Mouse (Mus musculus) G1E-ER4 (cell line): ENCODE results near the gene Traf1. TPM values are rescaled to one million over a fixed set of nuclear protein-coding genes. Genes with fewer than 3 reads are reported as not detected.

ENCODE experiments used
- GATA1 ChIP-seq: IDR thresholded peaks from one replicate; pipeline ENCODE4 v1.8.0; 2012; ENCODE audit warnings: low read length, inconsistent platforms
- polyA plus RNA-seq: library from polyadenylated mRNA; stranded (reverse); fragments of >175 nt; gene quantifications from 2 replicates; pipeline ENCODE4 v1.2.3, GENCODE M21; 2012

The Traf1 gene
- polyA plus RNA-seq, 1 experiment, result not detected

DNA sequence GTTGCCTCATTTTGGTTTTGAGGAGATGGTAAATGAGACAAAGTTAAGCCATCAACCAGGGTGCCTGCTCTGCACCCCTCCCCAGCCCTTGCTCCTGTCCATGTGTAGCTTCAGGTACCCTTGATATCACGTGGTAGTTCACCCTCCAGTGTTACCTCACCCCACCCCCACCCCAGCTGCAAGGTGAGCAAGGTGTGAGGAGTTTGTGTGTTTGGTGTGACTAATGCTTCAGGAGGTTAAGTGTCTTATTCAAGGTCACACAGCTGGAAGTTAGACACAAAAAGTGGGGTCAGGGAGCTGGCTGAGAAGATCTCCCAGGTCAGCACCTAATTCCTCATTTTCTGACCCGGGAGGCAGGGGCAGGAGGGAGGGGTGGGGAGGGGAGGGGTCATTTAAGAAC lies 38.8 kb downstream of the Traf1 start:
- TF ChIP-seq GATA1, result no peak

DNA sequence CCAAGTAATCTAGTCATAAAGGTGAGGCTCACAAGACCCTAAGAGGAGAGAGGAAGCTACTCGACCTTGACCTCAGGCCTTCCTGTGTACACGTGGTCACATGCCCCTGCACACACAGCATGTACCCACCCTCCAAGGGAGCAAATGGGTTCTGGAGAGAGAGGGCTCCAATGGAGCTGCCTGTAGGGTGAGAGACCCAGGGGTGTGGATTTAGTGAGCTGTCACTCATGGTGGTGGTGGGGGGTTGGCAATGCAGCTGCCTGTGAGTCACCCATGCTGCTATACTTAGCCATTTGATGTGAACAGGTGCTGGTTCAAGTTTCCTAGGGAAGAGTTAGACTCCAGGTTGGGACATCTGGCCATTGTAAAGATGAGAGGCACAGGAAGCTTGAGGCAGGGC lies 41.4 kb downstream of the Traf1 start:
- no peak for TF ChIP-seq GATA1

DNA sequence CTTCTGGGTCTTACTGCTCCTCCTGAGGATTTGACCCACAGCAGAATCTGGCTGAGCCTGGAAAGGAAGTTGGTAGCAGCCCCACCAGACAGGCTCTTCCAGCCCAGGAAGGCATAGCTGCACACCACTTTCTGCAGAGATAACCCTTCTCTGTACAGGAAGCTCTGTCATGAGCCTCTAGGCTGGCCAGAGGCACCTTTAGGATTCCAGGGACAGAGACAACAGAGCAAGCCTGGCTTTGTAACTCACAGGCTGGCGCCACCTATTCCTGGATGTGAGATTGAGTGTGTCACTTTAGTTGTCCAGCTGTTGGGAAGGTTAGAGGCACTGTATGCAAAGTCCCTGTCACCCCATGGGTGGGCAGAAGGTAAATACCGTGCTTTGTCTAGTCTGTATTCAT lies 46.5 kb downstream of the Traf1 start:
- no peak for TF ChIP-seq GATA1

DNA sequence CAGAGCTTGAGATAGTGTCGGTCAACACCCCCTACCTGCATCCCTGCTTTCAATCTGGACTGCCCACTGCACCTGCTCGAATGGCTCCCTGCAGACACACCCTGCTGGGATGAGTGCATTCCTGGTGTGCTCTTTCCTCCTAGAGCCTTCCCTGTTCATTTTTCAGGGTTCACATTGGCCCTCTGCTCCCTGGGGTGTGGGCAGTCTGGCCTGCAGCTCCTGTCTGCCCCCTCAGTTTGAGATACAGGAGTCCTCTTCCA lies 46.8 kb downstream of the Traf1 start:
- TF ChIP-seq GATA1, result no peak

DNA sequence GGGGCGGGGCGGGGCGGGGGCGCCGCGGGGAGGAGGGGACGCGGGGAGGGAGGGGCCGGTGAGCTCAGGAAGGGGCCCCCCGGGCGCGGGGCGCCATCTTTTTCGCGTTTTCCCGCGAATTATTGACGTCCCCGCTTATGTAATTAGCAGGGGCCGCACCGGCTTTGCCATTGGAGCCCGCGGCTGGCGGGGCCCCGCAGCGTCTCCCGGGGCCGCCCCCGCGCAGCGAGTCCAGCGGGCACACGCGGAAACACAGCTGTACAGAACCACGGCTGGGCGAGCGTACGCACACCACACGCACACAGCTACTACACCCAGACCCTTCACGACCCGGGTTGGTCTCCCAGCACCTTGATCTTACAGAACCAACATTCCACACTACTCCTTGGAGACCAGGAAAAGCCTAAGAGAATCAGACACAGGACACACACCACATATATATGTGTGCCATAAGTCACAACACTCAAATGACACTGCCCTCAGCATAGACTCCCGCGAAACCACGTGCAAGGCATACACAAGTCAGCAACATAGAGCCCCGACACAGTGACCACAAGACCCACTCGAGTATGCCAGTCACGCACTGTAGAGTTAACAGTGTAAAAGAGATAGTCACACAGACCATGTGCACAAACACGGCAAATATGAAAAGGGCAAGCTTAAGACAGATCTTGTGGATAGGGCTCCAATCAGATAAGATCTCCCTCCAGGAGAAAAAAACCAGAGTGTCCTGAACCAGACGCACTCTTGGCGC lies 47.3 kb downstream of the Traf1 start:
- TF ChIP-seq GATA1, result no peak

DNA sequence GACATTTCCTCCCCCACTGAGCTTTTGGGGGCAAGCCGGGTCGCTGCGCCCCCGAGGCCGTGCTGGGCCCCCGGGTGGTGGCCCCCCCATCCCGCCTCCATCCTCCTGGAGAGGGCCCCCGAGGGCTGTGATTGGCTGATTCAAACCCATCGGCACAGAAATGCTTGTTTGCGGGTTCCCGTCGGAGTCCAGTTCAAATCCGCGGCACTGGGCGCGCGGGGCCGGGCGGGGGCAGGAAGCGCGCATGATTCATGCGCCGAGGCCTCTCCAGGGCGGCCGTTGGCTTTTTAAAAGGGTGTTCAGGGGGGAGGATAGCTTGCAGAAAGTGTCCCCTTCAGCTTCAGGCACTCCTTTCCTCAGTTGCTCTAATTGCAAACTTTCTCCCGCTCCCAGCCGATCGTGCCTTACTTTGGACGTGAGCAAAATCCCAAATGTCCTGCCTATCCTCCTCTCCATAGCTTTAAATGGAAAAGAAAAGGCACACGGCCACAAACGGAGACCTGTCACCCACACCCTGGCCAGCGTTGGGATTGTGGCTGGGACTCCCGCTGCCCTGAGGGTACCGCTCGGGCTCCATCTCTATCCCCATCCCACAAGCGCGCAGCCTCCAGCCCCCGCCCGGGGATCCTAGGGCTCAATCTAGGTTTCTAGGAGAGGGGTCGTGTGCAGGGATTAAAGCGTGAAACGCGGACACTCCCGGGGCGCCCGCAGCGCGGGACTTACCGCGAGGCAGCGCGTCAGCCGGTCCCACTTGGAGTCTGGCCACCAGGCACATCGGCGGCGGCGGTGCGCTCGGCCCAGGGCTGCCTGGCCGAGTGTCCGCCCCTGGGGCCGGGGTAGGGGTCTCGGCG lies 48.1 kb downstream of the Traf1 start, which contains the start of gene Phf19:
TSS of gene Phf19 (minus strand) at position 809 of the 851 bp plus-strand sequence.
- no peak for TF ChIP-seq GATA1

DNA sequence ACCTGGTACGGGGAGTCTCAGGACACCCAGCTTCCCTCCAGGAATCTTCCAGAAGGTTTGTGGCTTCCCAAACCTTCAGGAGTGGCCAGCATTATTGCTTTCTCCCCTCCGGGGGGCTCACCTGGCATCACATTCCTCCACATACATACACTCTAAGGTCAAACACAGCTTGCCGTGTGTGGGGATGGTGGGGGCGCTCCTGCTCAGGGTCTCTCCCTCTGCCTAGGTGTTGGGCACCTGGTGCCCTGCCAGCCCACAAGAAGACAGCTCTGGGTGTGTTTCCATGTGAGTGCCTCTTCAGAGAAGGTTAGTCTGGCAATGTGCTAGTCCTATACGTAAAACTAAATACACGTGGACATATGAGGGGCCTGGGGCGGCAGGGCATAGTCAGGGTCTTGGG lies 49.0 kb downstream of the Traf1 start:
- no peak for TF ChIP-seq GATA1

DNA sequence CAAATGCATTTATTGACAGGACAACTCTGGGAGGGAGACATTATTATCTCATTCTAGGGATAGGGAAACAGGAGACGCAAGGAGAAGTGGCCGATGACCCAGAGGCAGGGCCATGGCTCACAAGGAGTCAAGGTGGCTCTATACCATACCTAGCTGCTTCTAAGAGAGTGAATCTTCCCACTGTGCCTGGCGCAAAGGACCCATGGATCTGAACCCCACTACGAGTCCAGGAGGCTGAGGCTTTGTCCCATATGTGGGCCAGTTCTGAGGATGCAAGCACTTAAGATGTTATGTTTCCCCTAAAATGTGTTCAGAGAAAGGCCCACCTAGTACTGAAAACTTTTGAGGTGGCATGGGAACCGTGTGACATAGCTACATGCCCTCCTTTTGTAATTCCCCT lies 49.7 kb downstream of the Traf1 start:
- TF ChIP-seq GATA1, result no peak

DNA sequence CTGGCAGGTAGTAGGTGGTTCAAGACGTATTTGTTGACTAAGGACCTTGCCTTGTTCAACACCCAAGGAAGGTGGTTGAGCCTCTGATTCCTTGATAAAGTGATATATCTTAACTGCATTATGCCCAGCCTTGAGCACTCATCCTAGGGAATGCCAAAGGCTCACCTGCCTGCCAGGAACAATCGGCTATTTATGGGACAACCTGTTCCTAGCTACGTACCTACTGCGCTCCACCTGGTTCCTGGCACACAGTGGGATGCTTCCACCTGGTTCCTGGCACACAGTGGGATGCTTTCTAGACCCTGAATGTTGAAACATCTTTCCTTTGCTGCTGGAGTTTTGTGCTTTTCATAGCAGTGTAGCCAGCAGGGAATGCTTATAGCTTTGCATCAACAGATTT lies 51.9 kb downstream of the Traf1 start:
- no peak for TF ChIP-seq GATA1

DNA sequence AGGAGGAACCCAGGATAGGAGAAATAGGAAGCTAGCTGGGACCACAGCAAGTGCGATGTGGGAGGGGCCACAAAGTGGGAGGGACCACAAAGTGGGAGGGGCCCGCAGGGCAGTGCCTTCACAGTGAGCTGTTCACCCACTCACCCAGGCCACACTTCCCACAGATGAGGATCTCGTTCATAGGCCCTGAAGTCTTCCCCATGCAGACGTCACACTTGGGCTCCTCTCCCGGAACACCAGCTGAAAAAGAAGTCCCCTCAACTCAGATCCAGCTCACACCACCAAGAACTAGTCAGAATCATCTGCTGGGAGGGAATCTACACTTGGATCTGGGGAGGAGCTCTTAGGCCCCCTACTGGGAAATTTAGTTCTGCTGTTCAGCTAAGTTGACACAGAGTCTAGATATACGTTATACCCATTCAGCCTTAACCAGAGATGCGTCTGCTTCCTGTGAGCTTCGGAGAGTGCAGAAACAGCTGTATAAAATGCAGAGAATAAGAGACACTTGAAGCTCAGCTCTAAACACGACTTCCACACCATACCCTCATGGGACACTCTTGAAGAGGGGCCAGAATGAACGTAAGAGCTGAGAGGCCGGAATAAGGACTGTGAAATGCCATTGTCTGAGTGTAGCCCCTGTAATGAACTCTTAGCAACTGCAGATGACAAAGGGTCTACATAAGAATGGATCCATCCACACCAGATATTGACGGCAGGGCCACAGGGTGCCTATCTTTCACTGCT lies 54.5 kb downstream of the Traf1 start:
- TF ChIP-seq GATA1, result no peak

DNA sequence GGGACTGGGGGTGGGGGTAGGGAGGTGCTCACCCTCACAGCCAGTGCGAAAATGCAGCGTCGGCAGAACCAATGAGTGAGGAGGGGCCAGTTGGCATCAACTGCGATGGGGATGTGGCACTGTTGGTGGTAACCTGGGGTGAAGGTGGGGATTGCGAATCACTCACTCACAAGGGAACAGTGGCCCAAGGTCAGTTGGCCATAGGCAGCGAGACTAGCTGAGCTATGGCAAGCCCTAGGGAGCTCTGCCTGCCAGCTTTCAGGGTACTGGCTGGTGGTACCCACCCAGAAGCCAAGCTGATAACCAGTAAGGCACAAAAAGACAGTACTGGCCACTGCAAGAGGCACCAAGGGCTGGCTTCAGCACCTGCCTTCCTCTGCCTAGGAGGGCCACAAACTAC lies 55.1 kb downstream of the Traf1 start:
- TF ChIP-seq GATA1, result no peak

DNA sequence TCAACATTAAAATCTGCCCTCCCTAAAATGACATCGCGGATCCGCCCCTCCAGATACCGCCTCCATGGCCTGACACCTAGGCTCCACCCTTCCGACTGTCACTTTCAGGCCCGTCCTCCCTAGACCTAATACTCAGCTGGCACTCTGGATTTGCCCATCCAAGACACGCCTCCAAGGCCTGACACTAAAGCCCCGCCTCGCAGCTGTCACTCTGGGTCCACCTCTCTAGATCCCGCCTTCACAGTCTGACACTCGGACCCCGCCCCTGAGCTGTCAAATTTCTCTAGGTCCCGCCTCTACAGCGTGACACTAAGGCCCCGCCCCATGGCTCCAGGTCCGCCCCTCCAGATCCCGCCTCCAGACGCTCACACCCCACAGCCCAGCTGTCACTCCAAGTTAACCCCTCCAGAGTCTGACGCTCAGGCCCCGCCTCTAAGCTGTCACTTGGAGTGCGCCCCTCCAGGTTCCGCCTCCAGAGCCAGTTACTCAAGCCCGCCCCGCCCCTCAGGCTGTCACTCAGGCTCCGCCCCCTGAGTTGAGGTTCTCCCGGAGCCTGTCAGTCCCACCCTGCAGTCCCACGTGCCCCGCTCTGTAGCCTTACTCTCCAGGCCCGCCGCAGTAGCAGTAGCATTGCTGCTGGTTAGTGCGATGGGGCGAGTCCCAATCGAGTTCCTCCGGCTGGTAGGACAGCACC lies 56.6 kb downstream of the Traf1 start:
- no peak for TF ChIP-seq GATA1

DNA sequence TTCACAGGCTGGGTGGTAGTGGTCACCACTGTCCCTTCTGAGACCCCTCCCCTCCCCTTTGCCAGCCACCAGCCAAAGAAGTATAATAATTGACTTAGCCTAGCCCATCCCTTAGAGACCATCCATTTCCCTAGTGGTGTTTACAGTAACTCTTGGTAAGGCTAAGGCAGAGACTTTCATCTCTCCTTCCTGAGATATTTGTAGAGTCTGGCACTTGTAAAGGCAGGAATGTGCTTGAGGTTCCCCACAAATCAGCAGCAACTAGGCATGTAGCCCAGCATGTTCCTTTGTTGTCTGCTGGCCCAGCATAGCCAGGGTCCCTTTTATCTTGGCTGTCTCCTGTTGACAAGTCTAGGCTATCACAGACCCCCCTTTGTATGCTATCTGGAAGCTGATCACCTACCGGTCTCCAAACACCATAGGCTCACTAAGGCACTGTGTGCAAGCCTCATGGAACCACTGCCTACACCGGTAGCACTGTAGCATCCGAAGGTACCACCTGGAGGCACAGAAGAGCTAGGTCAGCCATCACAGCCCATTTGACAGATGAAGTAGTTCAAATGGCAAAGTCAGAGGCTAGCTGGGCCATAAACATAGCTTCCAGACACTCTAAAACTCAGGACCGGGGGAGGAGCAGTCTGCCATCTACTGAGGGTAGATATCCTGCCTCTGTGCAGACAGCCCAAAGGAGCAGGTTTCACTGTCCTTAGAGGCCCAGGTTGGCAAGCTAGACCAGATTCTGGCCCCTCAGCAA lies 57.7 kb downstream of the Traf1 start:
- no peak for TF ChIP-seq GATA1

DNA sequence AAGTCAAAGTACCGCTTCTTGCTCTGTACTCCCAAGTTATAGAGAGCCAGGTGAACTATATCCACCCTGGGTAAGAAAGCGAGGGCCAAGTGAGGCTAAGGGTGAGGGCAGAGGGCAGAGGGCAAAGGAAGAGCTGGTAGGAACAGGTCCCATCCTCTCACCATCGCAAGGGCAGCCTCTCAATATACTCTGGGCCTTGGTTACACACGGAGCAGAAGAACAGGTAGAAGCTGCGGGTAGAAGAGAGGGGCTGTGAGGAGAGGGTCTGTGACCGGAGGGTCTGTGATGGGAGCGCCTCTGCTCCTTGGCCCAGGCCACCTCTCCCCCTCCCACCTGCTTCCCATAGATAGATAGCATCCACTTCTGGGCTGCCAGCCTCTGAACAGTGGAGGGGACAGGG lies 58.4 kb downstream of the Traf1 start:
- no peak for TF ChIP-seq GATA1

DNA sequence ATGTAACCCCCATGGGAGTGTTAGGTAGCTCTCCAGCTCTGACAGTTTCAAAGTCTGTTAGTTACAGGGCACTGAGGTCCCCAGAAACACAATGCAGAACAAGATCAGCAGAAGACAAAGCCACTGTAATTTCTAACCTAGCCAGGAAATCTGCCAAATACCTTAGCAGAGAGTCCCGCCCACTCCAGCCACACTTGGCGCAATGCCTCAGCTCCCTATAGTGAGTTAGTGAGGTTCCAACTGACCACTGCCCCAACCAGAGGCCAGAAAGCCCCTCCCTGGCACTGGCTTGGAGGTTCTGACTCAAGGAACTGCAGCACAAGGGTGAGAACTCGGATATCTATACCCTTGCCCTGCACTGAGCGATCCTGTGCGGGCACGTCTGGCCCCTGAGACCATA lies 58.8 kb downstream of the Traf1 start:
- no peak for TF ChIP-seq GATA1
